Mouse (Mus musculus) liver, postnatal 0 days (tissue): ENCODE data around the gene Srcin1. TPM values are rescaled to one million over a fixed set of nuclear protein-coding genes. Genes with fewer than 3 reads are reported as not detected.
A peak's percentile ranks its signal among the peaks of the same experiment; 100 is the strongest.

Experiments used
- ATAC-seq: fragments of 200-750 bp; cut with Nextera tagmentation; 2 replicates; pipeline ENCODE4 v1.8.0; 2017; ENCODE audit warnings: mild to moderate bottlenecking, moderate library complexity
- DNase-seq: peaks from one replicate; pipeline ENCODE4 v3.0.0-alpha.2; 2016
- H3K27ac ChIP-seq: fragments of 300-500 bp; sonication (generic); 2 replicates; pipeline ENCODE4 v1.5.1; 2014; ENCODE audit warnings: antibody characterized with exemption, moderate library complexity, mild to moderate bottlenecking, low read depth
- H3K27me3 ChIP-seq: fragments of 300-500 bp; sonication (generic); 2 replicates; pipeline ENCODE4 v1.6.1; 2014; ENCODE audit warnings: low read length, control low read depth, mixed read lengths; ENCODE audit not compliant: insufficient read depth
- H3K36me3 ChIP-seq: fragments of 300-500 bp; sonication (generic); replicated peaks from 2 replicates; pipeline ENCODE4 v1.6.1; 2014; ENCODE audit warnings: mild to moderate bottlenecking, control low read depth, low read length, moderate library complexity, mixed read lengths; ENCODE audit not compliant: insufficient read depth
- H3K4me1 ChIP-seq: fragments of 300-500 bp; sonication (generic); 2 replicates; pipeline ENCODE4 v1.6.1; 2014; ENCODE audit warnings: antibody characterized with exemption, mild to moderate bottlenecking, control low read depth; ENCODE audit not compliant: insufficient read depth
- H3K4me2 ChIP-seq: fragments of 300-500 bp; sonication (generic); 2 replicates; pipeline ENCODE4 v1.6.1; 2014; ENCODE audit warnings: low read depth, mild to moderate bottlenecking, low read length, moderate library complexity, mixed read lengths
- H3K4me3 ChIP-seq: fragments of 300-500 bp; sonication (generic); 2 replicates; pipeline ENCODE4 v1.5.1; 2014; ENCODE audit warnings: low read depth, low read length
- H3K9ac ChIP-seq: fragments of 300-500 bp; sonication (generic); replicated peaks from 2 replicates; pipeline ENCODE4 v1.6.1; 2014; ENCODE audit warnings: mild to moderate bottlenecking, moderate library complexity
- H3K9me3 ChIP-seq: fragments of 300-500 bp; sonication (generic); 2 replicates; pipeline ENCODE4 v1.6.1; 2016; ENCODE audit warnings: mild to moderate bottlenecking, control low read depth, low read length, mixed read lengths
- CTCF ChIP-seq: sonication (generic); IDR thresholded peaks from 2 replicates; pipeline ENCODE4 v1.5.1; 2016; ENCODE audit warnings: antibody characterized with exemption, low read depth
- EP300 ChIP-seq: IDR thresholded peaks from 2 replicates; pipeline ENCODE4 v1.6.1; 2016; ENCODE audit warnings: antibody characterized with exemption, low read depth, mild to moderate bottlenecking
- WGBS: fragments of 180-500 bp; shearing (Covaris S2); extraction: QIAGEN DNeasy Blood & Tissue Kit; methylation state at CpG from one replicate; pipeline ENCODE4 v1.1.7; 2014; ENCODE audit not compliant: insufficient replicate concordance; 5-methylcytosine and 5-hydroxymethylcytosine counted together
- polyA plus RNA-seq: library from polyadenylated mRNA; unstranded; fragments of >200 nt; fragmentation: Nextera tagmentation; extraction: Ambion mirVana; gene quantifications from 2 replicates; pipeline ENCODE4 v1.2.1, GENCODE M21; 2015

The Srcin1 gene
- polyA plus RNA-seq, 1 experiment from 2014 or later, result 0.02 TPM

- Histone ChIP-seq H3K9me3 (no peaks in the 10 kb centered on the region), H3K27ac (no peak overlapping the region), H3K27me3 (no peaks in the 10 kb centered on the region), H3K36me3 (peaks cover 72% of the 10 kb centered on the region), H3K4me3 (no peak overlapping the region), H3K9ac (no peak overlapping the region), H3K4me1 (peaks cover 19% of the 10 kb centered on the region), H3K4me2 (no peak overlapping the region)
- ATAC-seq, result no peak
- TF ChIP-seq CTCF (no peak), EP300 (no peak)
- DNase-seq, result no peak
- 77% methylated on average over 8 of the region's 8 CpGs for WGBS
These were observed 96.2 kb downstream of the Srcin1 start for GRCm38 (mm10) chr11:97479824-97480223.

GRCm38 (mm10) chr11:97479085-97479484 lies 96.9 kb downstream of the Srcin1 start:
- Histone ChIP-seq H3K4me1 (peaks cover 19% of the 10 kb centered on the region), H3K9me3 (no peaks in the 10 kb centered on the region), H3K9ac (no peak overlapping the region), H3K36me3 (peaks cover 73% of the 10 kb centered on the region), H3K27me3 (no peaks in the 10 kb centered on the region), H3K27ac (no peak overlapping the region), H3K4me3 (no peak overlapping the region), H3K4me2 (no peak overlapping the region)
- 82% methylated on average over 10 of the region's 10 CpGs for WGBS
- DNase-seq (no peak), ATAC-seq (no peak)
- no peak for TF ChIP-seq CTCF
- TF ChIP-seq EP300, result no peak

- no peak overlapping the region for H3K27ac ChIP-seq
- DNase-seq (no peak), ATAC-seq (no peak)
- H3K4me2 ChIP-seq, result no peak overlapping the region
- peaks cover 79% of the 10 kb centered on the region for H3K36me3 ChIP-seq
- no peak overlapping the region for H3K4me3 ChIP-seq
- peaks cover 19% of the 10 kb centered on the region for H3K4me1 ChIP-seq
- H3K9ac ChIP-seq, result no peak overlapping the region
- H3K9me3 ChIP-seq, result no peaks in the 10 kb centered on the region
- no peaks in the 10 kb centered on the region for H3K27me3 ChIP-seq
- TF ChIP-seq EP300, result no peak
- TF ChIP-seq CTCF, result no peak
- WGBS, result 73% methylated on average over 6 of the region's 6 CpGs
These were observed 97.6 kb downstream of the Srcin1 start for GRCm38 (mm10) chr11:97478345-97478744.

- H3K4me3 ChIP-seq, result no peak overlapping the region
- peak overlapping the region; percentile 34; the same call in 1 of the 2 replicates for H3K27ac ChIP-seq
- H3K9ac ChIP-seq, result no peak overlapping the region
- 63% methylated on average over 7 of the region's 7 CpGs for WGBS
- H3K27me3 ChIP-seq, result no peaks in the 10 kb centered on the region
- H3K4me2 ChIP-seq, result no peak overlapping the region
- peak; percentile 81 for ATAC-seq
- H3K4me1 ChIP-seq, result peaks cover 19% of the 10 kb centered on the region
- no peaks in the 10 kb centered on the region for H3K9me3 ChIP-seq
- no peak for TF ChIP-seq CTCF
- TF ChIP-seq EP300, result no peak
- DNase-seq, result peak; percentile 55
- peaks cover 74% of the 10 kb centered on the region for H3K36me3 ChIP-seq
These were observed 98.6 kb downstream of the Srcin1 start for GRCm38 (mm10) chr11:97477431-97477830.

GRCm38 (mm10) chr11:97476334-97477095 lies 99.5 kb downstream of the Srcin1 start:
- TF ChIP-seq CTCF (peak; percentile 84), EP300 (no peak)
- Histone ChIP-seq H3K9me3 (no peaks in the 10 kb centered on the region), H3K4me3 (no peak overlapping the region), H3K9ac (no peak overlapping the region), H3K27me3 (no peaks in the 10 kb centered on the region), H3K36me3 (peaks cover 70% of the 10 kb centered on the region), H3K4me2 (no peak overlapping the region), H3K27ac (no peak overlapping the region), H3K4me1 (peaks cover 19% of the 10 kb centered on the region)
- 71% methylated on average over 8 of the region's 8 CpGs for WGBS
- peak; percentile 68 for DNase-seq
- no peak for ATAC-seq

- H3K27me3 ChIP-seq, result no peaks in the 10 kb centered on the region
- TF ChIP-seq CTCF, result no peak
- no peak for TF ChIP-seq EP300
- no peaks in the 10 kb centered on the region for H3K4me1 ChIP-seq
- H3K4me3 ChIP-seq, result no peak overlapping the region
- WGBS, result 91% methylated on average over 6 of the region's 6 CpGs
- no peak for DNase-seq
- H3K4me2 ChIP-seq, result no peak overlapping the region
- H3K27ac ChIP-seq, result no peak overlapping the region
- H3K36me3 ChIP-seq, result peaks cover 83% of the 10 kb centered on the region
- H3K9ac ChIP-seq, result no peak overlapping the region
- no peak for ATAC-seq
- H3K9me3 ChIP-seq, result no peaks in the 10 kb centered on the region
These were observed 104.7 kb downstream of the Srcin1 start for GRCm38 (mm10) chr11:97471276-97471675.
